Mouse (Mus musculus) gastrocnemius, postnatal 10 days (tissue): ENCODE results near the gene Itgb7. TPM values are rescaled to one million over a fixed set of nuclear protein-coding genes. Genes with fewer than 3 reads are reported as not detected.

ENCODE experiments used
- DNase-seq: peaks from one replicate; pipeline ENCODE4 v3.0.0; 2021; ENCODE audit warnings: mixed read lengths
- long read RNA-seq, 2 experiments: library from polyadenylated mRNA; stranded (forward); transcript quantifications; one replicate each; pipeline ENCODE4 v2.0.0; 2021
- total RNA-seq, 2 experiments: library from RNA; stranded (reverse); gene quantifications; 2 replicates each; pipeline ENCODE4 v1.2.3; 2021

Itgb7 gene
- total RNA-seq = 1 to 10 TPM in 1 of 2 experiments, under 1 TPM in 1; 0.59 to 1.3 TPM
- long read RNA-seq, experiment 1, partial matches to known transcripts = 0 of 4 reads
- long read RNA-seq, experiment 1, other reads (novel, unspliced or antisense) = 0 of 4 reads
- long read RNA-seq, experiment 2, partial matches to known transcripts = 0 of 1 reads
- long read RNA-seq, experiment 2, other reads (novel, unspliced or antisense) = 0 of 1 reads

DNA sequence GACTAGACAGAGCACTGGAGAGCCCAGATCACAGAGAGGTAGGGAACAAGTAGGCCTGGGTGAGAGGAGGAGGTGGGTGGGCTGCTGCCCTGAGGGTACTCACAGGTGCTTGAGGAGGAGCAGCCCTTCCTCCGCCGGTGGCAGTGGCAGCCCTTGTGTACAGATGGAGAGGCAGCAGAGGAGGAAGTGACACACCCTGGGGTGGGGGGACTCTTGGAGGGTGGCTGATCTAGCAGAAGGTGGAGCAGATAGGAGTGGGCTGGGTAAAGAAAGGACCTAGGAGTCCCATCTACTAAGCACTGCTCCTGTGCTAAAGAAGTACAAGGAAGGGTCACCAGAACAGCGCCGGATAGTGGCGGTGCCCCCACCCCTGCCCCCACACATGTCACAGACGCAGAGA is at the start of gene Itgb7:
Itgb7 (minus strand) TSS at position 197 of the 400 bp plus-strand sequence.
- DNase-seq = no peak

DNA sequence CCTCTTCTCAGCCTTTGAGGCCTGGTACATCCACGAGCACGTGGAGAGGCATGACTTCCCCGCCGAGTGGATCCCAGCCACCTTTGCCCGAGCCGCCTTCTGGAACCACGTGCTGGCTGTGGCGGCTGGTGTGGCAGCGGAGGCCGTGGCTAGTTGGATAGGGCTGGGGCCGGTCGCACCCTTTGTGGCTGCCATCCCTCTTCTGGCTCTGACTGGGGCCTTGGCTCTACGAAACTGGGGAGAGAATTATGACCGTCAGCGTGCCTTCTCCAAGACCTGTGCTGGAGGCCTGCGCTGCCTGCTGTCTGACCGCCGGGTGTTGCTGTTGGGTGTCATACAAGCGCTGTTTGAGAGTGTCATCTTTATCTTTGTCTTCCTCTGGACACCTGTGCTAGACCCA is 48.9 kb upstream of the Itgb7 start:
- no peak for DNase-seq

DNA sequence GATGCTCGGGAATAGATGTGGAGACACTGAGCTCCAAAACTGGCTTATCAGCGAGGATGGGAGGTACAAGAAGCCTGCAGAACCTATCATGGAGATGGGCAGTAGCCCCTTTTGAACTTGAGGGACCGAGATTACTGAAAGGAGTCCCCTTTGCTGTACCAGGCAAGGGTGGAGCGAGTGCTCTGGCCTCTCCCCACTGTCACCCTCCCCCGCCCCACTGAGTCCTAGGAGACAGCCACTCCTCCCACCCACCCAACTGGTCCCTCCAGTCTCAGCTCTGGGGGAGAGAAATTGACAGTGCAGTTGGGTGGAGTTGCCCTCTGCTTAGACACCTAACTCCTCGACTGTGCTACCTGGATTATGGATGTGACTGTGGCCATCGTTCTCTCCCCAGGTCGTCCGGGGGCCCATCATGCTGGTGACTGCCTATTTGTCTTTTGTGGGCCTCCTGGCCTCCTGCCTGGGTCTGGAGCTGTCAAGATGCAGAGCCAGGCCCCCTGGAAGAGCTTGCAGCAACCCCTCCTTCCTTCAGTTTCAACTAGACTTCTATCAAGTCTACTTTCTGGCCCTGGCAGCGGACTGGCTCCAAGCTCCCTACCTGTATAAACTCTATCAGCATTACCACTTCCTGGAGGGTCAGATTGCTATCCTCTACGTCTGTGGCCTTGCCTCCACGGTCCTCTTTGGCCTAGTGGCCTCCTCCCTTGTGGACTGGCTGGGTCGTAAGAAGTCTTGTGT is 48.2 kb upstream of the Itgb7 start:
- no peak for DNase-seq

DNA sequence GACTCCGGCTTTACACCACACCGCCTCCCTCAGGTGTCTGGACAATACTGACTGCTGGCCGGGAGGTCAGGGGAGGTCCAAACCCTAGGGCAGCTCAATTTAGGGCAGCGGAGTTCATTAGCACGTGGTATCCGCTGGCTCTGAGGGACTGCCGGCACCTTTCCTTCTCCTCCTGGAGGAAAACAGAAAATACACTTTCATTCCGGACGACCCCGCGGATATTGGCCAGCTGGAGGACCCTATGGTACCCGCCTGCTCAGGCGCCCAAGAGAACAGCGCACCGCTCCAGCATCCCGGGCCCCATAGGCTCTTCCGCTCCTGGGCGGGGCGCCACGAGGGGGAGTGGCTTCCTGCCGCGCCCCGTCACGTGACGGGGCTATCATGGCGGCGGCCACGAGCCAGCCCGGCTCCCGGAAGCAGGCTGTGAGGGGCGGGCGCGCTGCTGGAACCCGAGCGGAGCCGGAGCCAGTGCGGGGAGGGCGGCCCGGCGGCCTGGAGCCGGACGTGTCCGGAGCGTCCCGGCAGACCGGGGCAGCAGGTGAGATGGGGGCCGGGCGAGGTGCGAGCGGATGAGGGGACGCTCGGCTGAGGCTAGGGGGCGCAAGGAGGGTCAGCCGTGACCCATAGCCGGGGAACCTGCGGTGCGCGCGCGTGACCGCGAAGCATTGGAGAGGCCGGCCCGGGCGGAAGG is 47.5 kb upstream of the Itgb7 start, which contains the start of gene Mfsd5:
Mfsd5 (plus strand) TSS at position 363 of the 691 bp plus-strand sequence.
- DNase-seq = peak; percentile 94

DNA sequence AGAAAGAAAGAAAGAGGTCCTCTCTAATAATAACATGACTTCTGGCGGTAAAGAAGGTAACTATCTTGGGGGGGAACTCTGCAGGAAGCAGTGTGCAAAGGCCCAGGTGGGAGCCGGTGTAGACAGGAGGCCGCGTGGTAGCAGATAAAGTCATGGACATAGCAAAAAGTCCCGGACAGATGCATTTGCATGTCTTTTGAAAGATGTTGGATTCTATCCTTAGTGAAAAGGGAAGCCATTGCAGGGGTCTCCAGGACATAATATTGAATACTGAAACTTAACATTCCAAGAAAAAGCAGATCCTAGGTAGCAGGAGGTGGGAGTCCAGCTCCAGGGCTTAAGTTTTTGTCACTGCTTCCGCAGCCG is 47.0 kb upstream of the Itgb7 start:
- DNase-seq = no peak

DNA sequence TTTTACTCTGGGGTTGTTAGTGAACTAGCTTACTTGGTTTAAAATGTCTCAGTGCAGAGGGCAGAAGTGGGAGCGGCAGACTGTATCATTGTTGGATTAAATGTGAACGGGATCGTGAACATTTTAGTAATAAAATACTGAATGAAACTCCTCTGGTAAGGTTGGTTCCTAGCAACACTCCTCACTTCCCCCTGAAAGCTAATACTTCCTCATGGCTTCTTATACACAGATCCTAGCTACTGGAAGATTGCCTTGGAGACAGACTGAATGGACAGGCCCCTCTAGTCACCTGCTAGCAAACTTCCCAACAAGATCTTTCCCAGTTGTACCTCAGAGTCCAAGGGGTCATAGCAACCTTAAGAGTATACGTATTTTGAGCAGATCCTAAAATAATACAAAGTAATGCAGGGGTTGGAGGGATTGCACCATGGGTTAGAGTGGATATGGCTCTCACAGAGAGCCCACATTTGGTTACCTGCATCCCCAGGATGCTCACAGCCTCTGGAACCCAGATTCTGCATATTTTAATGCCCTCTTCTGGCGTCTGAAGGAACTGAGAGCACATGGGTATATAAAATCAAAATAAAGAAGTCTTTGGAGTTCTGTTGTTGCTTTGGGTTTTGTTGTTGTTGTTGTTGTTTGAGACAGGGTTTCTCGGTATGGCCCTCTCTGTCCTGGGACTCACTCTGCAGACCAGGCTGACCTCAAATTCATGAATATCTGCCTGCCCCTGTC is 42.4 kb upstream of the Itgb7 start:
- no peak for DNase-seq

DNA sequence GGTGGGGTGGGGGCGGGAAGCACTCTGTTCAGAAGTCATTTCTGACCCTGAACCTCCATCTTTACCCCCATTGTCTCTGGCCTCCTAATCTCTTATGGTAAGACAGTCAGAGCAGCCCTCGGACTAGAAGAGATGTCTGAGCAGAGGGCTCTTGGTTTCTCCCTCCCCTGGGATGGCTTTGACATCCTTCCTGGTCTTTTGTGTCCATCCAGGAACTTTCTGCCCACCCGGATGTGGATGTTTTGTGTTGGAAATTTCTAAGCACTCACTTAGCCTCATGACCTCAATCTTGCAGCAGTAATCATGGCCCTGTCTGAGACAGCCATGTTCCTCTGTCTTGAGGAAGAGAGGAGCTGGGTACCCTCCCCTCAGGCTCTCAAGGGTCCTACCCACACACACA is 39.7 kb upstream of the Itgb7 start:
- no peak for DNase-seq

DNA sequence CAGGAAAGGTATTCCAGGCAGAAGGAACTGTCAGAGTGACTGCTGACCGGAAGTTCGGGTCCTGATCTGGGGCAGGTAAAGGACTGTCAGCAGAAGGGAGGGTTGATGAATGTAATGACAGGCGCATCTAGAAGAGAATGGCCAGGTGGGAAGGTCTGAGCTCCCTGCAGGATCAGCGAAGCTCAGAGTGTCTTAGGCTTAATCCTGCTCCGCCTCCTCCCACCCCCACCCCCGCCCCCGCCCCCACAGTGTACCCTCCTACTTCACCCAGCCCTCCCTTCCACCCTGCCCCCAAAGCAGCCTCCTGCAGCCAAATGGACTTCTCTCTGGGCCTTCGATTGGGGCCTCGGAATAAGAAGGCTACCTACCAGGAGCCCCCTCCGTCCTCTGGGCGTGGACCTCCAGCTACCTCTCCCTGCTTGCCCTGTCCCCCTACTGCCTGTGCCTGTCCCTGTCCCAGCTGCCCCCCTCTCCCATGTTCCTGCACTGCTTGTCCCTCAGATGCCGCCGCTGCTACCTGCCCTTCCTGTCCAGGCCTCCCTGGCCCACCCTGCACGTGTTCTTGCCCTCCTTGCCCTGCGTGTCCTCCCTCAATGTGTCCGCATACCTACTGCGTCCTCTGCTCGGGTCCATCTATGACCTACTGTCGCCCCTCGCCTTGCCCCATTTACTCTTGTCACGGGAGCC is 38.7 kb upstream of the Itgb7 start, which contains the start of gene Gm9918:
Gm9918 (plus strand) TSS at position 290 of the 687 bp plus-strand sequence.
- DNase-seq = no peak

DNA sequence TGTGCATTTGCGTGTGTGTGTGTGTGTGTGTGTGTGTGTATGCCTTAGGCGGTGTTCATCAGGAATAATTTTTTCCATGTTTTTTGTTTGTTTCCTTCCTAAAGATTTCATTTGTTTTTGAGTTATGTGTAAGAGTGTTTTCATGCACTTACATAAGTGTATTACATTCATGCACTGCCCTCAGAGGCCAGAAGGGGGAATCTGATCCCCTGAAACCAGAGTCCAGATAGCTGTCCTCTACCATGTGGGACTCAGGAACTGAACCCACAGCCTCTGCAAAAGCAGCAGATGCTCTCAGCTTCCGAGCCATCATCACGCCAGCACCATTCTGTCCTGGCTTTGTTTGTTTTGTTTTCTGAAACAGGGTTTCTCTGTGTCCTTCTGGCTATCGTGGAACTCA is 33.8 kb upstream of the Itgb7 start:
- no peak for DNase-seq

DNA sequence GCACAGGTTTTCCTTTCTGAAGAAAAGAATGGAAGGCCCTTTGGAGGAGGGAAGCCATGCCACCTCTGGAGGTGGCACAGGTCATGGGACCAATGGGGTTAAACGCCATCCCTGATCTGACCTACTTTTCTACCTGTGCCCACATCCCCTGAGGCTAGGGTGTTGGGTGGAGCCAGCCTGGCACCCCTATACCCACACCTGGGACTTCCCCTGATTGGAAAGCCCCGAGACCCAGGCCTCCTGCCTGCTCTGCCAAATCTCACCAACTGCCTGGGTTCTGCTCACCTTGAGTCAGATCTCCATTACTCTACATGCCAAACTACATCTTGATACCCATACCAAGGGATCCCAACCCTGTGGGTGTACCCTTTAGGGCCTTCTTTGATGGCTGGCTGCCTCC is 31.3 kb upstream of the Itgb7 start:
- DNase-seq = no peak

DNA sequence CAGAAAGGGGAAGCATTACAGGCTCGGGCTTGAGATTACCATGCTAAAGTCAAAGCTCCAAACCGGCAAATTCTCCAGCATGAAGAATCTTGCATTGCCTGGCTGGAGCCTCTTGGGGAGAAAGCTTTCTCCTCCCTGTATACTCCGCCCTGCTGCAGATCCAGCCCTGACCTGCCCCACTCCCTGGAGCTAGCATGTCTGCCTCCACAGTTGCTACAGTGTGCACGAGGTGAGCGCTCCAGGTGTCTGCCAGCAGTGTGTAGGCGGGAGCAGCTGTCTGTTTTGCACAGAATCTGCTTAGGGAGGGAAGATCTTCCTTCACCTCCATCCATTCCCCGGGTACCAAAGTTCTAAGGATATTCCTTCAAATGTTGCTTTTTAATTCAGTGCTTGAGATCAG is 30.8 kb upstream of the Itgb7 start:
- no peak for DNase-seq

DNA sequence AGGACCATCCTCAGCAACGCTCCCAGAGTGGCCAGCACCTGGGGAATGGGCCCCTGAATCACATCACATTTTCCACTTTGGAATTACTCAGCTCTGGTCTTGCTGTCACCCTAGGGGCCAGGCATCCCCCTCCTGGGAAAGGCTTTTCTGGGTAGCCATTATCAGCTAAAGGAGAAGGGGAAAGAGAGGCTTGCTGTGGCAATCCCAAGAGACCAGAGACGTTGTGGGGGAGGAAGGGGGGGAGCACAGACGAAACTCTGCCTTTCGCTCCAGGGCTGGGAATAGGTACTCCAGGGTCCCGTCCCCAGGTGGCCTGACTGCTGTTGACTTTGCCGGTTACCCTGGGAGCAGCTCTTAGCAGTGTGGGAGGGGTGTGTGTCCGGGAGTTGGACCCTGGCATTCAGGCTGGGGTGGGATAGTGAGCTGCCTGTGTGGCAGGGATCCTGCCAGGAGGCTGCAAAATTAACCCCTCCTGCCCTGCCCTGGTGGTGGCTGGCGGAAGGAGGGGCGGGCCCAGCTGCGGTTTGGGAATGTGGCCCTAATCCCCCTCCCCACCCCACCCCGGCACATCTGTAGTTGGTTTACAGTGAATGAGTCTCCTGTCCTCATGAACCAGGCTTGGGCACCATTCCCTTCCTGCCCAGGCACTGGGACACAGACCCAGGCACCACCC is 27.0 kb upstream of the Itgb7 start:
- no peak for DNase-seq

DNA sequence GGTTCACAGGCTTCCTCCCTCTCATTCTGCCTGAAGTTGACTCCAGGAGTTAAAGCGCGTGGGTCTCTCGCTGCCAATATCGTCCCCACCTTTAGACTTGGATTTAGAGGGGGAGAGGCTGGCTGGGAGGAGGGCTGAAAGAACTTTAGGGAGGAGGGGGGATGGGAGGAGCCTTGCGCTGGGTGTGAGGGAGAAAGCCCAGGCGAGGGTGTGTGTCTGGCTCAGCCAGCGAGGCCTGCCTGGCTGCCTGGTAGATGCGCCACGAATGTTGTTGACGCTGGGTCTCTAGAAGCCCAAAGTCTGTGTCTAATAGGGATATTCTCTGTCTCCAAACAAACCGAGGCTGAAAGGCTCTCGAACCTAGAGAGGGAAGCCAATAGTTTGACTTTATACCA is 26.3 kb upstream of the Itgb7 start:
- DNase-seq = peak; percentile 52

DNA sequence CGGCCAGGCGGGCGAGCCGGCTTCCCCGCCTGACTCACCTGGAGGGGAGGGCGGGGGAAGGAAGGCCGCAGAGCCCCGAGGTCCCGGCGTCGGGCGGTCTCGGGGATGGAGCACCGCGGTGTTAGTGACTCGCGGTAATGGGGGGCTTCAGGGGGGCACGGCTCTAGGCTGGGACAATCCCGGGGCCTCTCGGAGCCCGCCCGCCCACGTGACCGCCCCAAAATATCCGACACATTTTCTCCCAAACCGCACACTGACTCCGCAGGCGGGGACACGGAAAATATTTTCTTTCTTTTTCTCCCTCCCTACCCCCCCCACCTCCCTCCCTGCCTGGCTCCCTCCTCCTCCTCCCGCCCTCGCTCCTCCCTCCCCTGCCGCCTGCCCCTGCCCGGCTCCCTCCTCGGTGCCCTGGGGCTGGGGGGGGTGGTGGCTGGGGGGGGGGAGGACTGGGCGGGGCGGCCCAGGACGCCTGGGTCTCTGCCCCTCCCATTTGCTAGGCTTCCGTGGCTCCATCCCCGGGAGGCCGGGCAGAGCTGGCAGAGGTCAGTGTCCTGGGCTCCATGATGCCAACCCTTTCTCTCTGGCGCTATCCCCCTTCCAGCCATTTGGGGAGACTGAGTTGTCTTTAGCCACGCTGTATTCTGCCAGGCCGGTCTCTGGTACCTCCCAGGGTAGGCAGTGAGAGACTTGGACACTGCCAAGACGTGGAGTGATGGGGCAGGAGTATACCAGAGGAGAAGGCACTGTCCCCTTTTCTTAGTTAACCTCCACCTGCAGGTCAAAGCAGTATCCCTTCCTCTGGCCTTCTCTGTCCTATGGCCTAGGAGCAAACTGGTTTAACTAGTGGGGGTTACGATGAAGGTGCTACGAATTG is 25.7 kb upstream of the Itgb7 start, which contains the start of gene Rarg:
Rarg (minus strand) TSS at position 316 of the 874 bp plus-strand sequence.
- peak; percentile 44 for DNase-seq

DNA sequence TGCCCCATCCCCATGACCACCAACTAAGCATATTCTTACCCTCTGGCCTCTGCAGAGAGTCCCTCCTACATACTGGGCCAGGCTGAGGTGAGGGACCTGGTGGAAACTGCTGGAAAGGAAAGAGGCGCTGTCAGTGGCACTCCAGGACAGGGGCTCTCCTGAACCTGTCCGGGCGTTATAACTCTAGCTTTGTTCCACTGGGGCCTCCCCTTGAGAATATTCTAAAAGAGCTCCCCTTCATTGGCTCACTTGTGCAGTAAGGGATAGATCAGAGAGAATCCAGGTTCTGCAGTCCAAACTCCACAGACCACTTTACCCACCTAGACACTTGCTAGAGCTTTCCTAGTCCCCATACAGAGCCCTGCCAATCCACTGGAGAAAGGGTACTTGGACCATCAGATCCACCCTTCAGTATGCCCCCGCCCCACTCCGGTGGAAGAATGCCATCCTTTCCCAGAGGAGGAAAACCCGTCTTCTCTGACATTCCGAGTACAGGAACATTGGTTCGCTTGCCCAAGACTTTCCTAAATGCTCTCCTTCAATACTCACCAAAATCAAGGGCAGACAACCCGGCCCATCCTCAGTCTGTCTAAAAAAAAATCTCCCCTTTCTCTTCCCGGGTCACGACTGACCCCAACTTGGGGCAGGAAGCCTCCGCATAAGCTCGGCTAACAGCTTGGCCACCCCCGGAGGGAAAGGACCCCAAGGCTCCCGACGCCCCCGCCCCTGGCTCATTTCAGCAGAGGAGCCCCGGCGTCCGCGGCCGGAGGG is 24.9 kb upstream of the Itgb7 start:
- DNase-seq = no peak

DNA sequence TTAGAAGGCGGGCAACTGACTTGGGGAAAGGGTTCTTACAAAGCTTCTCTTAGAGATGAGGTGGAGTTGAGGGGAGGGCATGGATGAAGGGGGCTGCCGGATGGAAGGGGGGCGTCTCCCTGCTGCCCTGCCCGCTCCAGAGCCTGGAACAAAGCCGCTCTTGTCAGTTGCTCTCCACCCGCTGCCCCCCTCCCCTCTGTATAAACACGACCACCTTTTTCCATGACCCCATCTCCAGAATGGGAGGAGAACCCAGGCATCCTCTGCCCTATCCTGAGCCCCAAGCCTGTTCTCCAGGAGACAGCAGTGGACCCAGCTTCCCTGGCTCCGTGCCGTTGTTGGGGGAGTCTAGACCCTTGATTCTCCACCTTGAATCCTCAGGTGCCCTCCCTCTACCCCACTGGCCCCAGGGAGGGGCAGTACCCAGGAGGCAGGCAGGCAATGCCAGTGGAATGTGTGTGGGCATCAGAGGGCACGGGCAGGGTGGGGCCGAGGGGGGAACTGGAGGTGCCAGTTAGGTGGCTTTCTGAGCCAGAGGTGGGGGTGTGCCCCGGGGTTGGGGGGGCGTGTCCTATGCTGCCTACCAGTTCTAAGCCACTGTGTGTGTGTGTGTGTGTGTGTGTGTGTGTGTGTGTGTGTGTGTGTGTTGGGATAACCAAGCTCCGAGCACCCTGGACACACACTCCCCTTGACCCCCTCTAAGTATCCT is 24.0 kb upstream of the Itgb7 start:
- DNase-seq = no peak

DNA sequence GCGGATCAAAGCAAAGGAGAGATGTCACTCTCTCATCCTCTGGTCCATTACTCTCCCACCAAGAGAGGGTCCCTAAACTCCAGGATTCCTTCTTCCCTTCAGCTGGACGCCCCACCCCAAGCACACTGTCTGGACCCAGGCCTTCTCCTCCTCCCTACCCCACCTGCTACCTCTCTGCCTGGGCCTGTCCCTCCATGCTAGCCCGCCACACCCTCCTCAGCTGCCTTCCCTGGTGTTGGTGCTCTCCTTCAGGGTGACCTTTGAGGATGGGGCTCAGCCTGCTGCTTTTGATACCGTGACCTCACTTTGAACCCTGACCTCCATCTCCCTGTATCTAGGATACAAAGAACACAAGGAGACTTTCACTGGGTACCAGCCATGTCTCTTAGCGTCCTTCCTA is 18.8 kb upstream of the Itgb7 start:
- DNase-seq = no peak

DNA sequence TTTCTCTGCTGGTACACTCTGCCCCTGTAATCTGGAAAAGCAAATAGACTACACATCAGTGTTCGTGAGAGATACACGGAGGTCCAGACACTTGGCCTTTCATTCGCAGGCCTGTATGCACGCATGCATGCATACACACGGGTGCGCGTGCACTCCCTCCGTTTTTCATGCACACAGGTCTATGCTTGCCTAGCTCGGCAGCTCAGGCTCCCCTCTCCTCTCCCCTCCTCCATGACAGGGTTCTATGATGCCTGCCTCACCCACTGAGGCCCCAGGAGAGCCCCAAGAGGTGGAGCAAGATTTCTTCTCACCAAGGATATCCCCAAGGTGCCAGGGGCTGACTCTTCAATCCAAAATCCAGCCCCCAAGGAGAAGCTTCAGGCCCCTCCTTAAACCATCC is 18.2 kb upstream of the Itgb7 start:
- DNase-seq = no peak

DNA sequence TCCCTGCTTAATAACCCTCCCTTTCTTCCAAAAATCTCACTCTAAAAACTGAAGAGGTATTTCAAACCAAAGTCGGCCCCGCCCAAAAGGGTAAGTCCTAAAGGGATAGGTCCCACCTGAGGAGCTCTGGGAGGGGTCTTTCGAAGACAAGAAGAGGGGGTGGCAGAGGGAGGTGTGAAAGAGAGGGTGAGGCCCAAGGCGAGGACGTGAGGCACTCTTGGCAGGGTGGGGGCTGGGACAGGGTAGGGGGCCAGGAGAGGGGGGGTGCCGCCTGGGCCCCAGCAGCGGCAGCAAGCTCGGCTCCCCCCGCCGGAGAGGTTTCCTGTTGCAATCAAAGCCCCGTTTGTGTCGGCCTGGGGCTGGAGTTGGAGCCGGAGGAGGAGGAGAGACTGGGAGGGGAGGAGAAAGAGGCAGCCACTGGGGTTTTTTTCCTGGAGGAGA is 17.5 kb upstream of the Itgb7 start:
- DNase-seq = peak; percentile 38
